Mouse (Mus musculus): ENCODE measurements around the gene Armc8.

GRCm38 (mm10) chr9:99569071-99569397, 335 bp upstream of the Armc8 start:
- TF ChIP-seq POLR2A (IDR thresholded peaks at IDR 0.05; ENCODE audit: insufficient read depth, low read depth, low read length) (no peak), CTCF (IDR thresholded peaks at IDR 0.05; ENCODE audit: insufficient read depth, low read depth, low read length) (no peak)
